Mouse (Mus musculus) CD4-positive naive resting alpha-beta T cell, adult 57 days (primary cell): ENCODE measurements around the gene Ctnnd2. TPM values are rescaled to one million over a fixed set of nuclear protein-coding genes. Genes with fewer than 3 reads are reported as not detected.

Source experiments
- total RNA-seq: library from RNA; stranded (reverse); gene quantifications from one replicate; pipeline ENCODE4 v1.2.4, GENCODE M21; 2023

Gene Ctnnd2
- total RNA-seq = 0.27 TPM

GRCm38 (mm10) chr15:30172391-30173281 lies at the start of gene Ctnnd2:
Gene Ctnnd2 (plus strand): TSS chr15:30172593.

